Mouse (Mus musculus) heart, adult 2 months (tissue): ENCODE measurements around the gene Wdr1.

ENCODE experiments used
- CTCF ChIP-seq: fragments of 200-600 bp; IDR thresholded peaks from 2 replicates; pipeline ENCODE4 v1.8.1; 2022; ENCODE audit warnings: antibody characterized with exemption, mild to moderate bottlenecking, moderate library complexity
- POLR2A ChIP-seq: fragments of 200-500 bp; IDR thresholded peaks from 2 replicates; pipeline ENCODE4 v1.6.1; 2011; ENCODE audit warnings: mild to moderate bottlenecking, low read depth, low read length, control low read depth; ENCODE audit not compliant: insufficient read depth

GRCm38 (mm10) chr5:38488673-38489615 lies 74.1 kb downstream of the Wdr1 start:
- TF ChIP-seq POLR2A (no peak), CTCF (no peak)
